Mouse (Mus musculus): ENCODE results near the gene Myo18a.

The Myo18a gene

DNA sequence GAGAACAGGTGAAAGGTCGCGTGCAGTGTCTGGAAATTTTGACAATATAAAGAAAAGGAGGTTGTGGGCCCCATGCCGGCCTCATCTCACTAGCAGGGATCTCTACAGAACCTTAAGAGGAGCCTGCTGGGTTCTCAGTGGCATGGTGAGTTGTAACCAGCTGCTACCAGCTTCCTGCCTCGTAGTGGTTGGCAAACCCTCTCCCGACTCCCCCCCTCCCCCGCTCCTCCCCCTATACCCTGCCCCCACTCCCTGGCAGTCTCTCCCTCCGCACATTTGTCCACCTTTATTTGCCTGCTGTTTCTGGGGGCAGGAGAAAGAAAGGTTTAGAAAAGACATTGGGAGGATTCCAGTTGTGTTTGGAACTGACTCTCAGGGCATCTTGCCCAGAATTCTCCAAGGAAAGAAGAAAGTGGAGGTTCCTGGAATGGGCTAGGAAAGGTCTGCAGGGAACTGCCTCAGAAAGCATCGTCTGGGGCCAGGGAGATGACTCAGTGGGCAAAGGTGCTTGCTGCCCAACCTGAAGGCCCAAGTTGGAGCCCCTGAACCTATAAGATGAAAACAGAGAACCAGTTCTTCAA, 138.8 kb downstream of the Myo18a start:
- no peak for DNase-seq

DNA sequence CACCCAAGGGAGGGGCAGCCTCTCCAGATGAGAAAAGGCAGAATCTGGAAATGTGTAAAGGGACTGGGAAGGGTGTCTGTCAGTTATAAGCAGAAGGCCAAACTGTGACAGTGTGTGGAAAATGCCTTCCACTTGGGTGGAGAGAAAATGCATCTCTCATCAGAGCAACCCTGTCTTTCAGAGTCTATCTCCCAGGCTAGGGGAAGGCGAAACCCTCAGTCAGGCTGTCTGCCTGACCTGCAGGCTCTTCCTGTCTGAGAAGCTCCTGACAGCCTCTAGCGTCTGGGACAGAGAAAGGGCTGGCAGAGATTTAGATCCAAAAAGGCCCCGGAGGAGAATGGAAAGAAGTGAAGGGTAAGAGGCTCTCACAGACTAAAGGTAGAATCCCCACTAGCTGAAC, 140.7 kb downstream of the Myo18a start:
- no peak for DNase-seq

DNA sequence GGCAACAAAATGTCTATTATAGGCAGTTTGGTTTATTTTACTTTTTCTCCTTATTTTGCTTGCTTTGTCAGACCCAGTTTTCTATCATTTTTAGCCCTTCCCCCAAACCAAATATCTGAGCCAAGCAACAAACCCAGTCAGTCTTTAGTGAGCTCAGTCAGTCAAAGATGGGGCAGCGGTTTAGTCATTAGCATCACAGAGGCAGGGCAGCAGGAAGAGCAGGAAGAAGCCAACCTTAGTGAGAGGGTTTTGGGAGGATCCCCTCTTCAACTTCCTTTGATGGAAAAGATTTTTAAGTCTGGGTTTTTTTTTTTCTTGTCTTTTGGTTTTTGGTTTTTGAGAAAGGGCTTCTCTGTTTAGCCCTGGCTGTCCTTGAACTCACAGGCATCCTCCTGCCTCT, 141.7 kb downstream of the Myo18a start:
- DNase-seq = no peak

- DNase-seq = no peak
Observed at GRCm38 (mm10) chr11:77906097-77906687, 143.1 kb downstream of the Myo18a start.

DNA sequence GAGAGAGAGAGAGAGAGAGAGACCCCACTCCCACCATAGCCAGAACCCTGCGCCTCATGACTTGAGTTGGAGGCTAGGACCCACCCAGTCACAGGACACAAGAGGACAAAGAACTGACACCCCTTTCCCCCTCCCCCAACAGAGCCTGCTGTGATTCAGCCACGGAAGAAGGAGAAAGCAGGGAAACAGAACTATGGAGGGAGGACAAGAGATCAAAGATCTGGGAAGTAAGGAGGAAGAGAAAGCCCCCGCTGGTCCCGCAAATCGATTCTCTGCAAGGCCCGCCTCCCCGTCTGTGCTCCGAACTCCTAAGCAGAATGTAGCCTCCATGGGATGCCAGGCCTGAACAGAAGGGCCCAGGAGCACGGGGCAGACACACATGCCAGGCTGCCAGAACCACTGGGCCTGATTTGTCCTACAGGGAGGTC, 143.7 kb downstream of the Myo18a start:
- DNase-seq = no peak

DNA sequence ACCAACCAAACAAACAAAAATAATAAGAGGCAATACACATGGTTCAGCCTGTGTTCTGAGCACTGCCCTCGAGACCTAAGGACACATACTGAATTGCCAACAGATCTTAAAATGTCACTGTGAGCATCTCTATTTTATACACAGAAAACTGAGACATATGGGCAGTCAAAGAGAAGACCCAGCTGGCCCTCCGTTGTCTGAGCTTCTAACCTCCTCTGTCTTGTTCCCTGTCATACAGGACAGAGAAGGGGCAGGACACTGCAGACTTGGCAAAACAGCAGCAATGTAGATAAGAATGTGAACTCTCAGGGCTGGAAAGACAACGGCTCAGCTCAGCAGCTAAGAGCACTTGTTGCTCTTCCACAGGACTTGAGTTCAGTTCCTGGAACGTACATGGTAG, 145.4 kb downstream of the Myo18a start:
- no peak for DNase-seq

GRCm38 (mm10) chr11:77909376-77909775, 146.3 kb downstream of the Myo18a start:
- DNase-seq = no peak

DNA sequence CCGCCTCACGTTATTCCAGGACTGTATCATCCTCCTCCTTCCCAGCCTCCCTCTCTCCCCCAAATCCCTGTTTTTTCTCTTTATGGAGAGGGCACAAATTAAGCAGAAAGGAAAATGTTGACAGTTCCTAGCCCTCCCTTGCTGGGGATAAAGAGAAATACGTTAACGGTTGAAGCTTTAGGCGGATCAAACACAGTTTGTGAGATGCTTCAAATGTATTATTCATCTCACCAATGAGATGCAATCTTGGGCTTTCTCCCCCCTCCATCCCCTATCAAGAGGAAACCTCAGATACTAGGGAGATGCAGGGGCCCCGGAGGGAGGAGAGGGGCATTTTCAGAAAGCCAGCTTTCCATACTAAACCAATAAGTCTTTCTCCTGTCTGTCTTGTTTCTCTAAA, 146.7 kb downstream of the Myo18a start:
- DNase-seq = no peak

GRCm38 (mm10) chr11:77913505-77913904, 150.5 kb downstream of the Myo18a start:
- no peak for DNase-seq

GRCm38 (mm10) chr11:77914598-77915260, 151.7 kb downstream of the Myo18a start:
- no peak for DNase-seq

Data from right cerebral cortex, postnatal 14 days (tissue).